Mouse (Mus musculus) embryonic facial prominence, embryonic 15.5 days (tissue): ENCODE data around the gene Tmem223. TPM values are rescaled to one million over a fixed set of nuclear protein-coding genes. Genes with fewer than 3 reads are reported as not detected.
"Not testable (repeated sequence)": the region's sequence is repeated elsewhere in the genome, so short reads cannot be mapped to it uniquely, and the experiment has no call there.

Source experiments
- ATAC-seq: fragments of 200-750 bp; cut with Nextera tagmentation; 2 replicates; pipeline ENCODE4 v1.8.0; 2017; ENCODE audit warnings: low read depth, moderate TSS enrichment; ENCODE audit not compliant: insufficient number of reproducible peaks, low FRiP score, low TSS enrichment
- H3K27ac ChIP-seq: fragments of 300-500 bp; sonication (generic); replicated peaks from 2 replicates; pipeline ENCODE4 v1.5.1; 2015; ENCODE audit warnings: mild to moderate bottlenecking, inconsistent platforms
- H3K27me3 ChIP-seq: fragments of 300-500 bp; sonication (generic); 2 replicates; pipeline ENCODE4 v1.6.1; 2015; ENCODE audit warnings: inconsistent platforms
- H3K36me3 ChIP-seq: fragments of 300-500 bp; sonication (generic); 2 replicates; pipeline ENCODE4 v1.6.1; 2015; ENCODE audit warnings: mild to moderate bottlenecking, inconsistent platforms
- H3K4me1 ChIP-seq: fragments of 300-500 bp; sonication (generic); 2 replicates; pipeline ENCODE4 v1.6.1; 2015; ENCODE audit warnings: inconsistent platforms
- H3K4me2 ChIP-seq: fragments of 300-500 bp; sonication (generic); replicated peaks from 2 replicates; pipeline ENCODE4 v1.6.1; 2015; ENCODE audit warnings: mild to moderate bottlenecking, inconsistent platforms
- H3K4me3 ChIP-seq: fragments of 300-500 bp; sonication (generic); replicated peaks from 2 replicates; pipeline ENCODE4 v1.5.1; 2015; ENCODE audit warnings: mild to moderate bottlenecking, inconsistent platforms
- H3K9ac ChIP-seq: fragments of 300-500 bp; sonication (generic); 2 replicates; pipeline ENCODE4 v1.6.1; 2015; ENCODE audit warnings: inconsistent platforms
- H3K9me3 ChIP-seq: fragments of 300-500 bp; sonication (generic); replicated peaks from 2 replicates; pipeline ENCODE4 v1.6.1; 2016; ENCODE audit warnings: inconsistent platforms
- WGBS: fragments of 180-500 bp; shearing (Covaris S2); methylation state at CpG from one replicate; pipeline ENCODE4 v1.1.7; 2015; 5-methylcytosine and 5-hydroxymethylcytosine counted together
- polyA plus RNA-seq: library from polyadenylated mRNA; unstranded; fragments of >200 nt; fragmentation: Nextera tagmentation; extraction: Ambion mirVana; gene quantifications from 2 replicates; pipeline ENCODE4 v1.2.1, GENCODE M21; 2015

Gene Tmem223
- polyA plus RNA-seq, 1 experiment from 2014 or later = 173 TPM

GRCm38 (mm10) chr19:8728335-8729099 lies 42.3 kb upstream of the Tmem223 start:
- not testable (repeated sequence) for H3K9ac ChIP-seq, H3K4me2 ChIP-seq, H3K9me3 ChIP-seq, ATAC-seq, H3K4me3 ChIP-seq, H3K27ac ChIP-seq, H3K27me3 ChIP-seq
- Histone ChIP-seq H3K4me1 (peaks cover 15% of the 10 kb centered on the region), H3K36me3 (peaks cover 27% of the 10 kb centered on the region)
- 50% methylated on average over 3 of the region's 3 CpGs for WGBS

GRCm38 (mm10) chr19:8734334-8734733 lies 36.5 kb upstream of the Tmem223 start:
- Histone ChIP-seq H3K36me3 (peaks cover 17% of the 10 kb centered on the region), H3K4me1 (peaks cover 7% of the 10 kb centered on the region), H3K9ac (no peak overlapping the region), H3K4me3 (no peak overlapping the region), H3K9me3 (no peaks in the 10 kb centered on the region), H3K27me3 (no peaks in the 10 kb centered on the region), H3K4me2 (no peak overlapping the region), H3K27ac (no peak overlapping the region)
- 67% methylated on average over 3 of the region's 3 CpGs for WGBS
- no peak for ATAC-seq

GRCm38 (mm10) chr19:8735389-8736159 lies 35.2 kb upstream of the Tmem223 start, which contains the start of gene Wdr74:
Gene Wdr74, plus strand, starts transcription at chr19:8735827.
- Histone ChIP-seq H3K4me2 (peak within 1 kb of the TSS; percentile 86), H3K9me3 (no peaks in the 10 kb centered on the region), H3K9ac (peak within 1 kb of the TSS; percentile 79), H3K27ac (peak within 1 kb of the TSS; percentile 77), H3K4me1 (peaks cover 9% of the 10 kb centered on the region), H3K4me3 (peak within 1 kb of the TSS; percentile 90), H3K36me3 (peaks cover 29% of the 10 kb centered on the region), H3K27me3 (no peaks in the 10 kb centered on the region)
- WGBS = under 1% methylated on average over 32 of the region's 32 CpGs
- peak; percentile 90 for ATAC-seq

GRCm38 (mm10) chr19:8736160-8736467 lies 34.7 kb upstream of the Tmem223 start:
- WGBS = 2% methylated on average over 11 of the region's 11 CpGs
- ATAC-seq = no peak
- H3K27ac ChIP-seq = peak overlapping the region; percentile 77

GRCm38 (mm10) chr19:8738911-8739310 lies 31.9 kb upstream of the Tmem223 start:
- Histone ChIP-seq H3K9ac (no peak overlapping the region), H3K27me3 (no peaks in the 10 kb centered on the region), H3K27ac (no peak overlapping the region), H3K4me3 (no peak overlapping the region), H3K4me1 (peaks cover 29% of the 10 kb centered on the region), H3K4me2 (no peak overlapping the region), H3K36me3 (peaks cover 43% of the 10 kb centered on the region), H3K9me3 (no peaks in the 10 kb centered on the region)
- no peak for ATAC-seq
- 92% methylated on average over 7 of the region's 7 CpGs for WGBS

More at GRCm38 (mm10) chr19:8736160-8736467, 34.7 kb upstream of the Tmem223 start:
- peaks cover 15% of the 10 kb centered on the region for H3K4me1 ChIP-seq
- H3K27me3 ChIP-seq = no peaks in the 10 kb centered on the region
- H3K4me3 ChIP-seq = peak overlapping the region; percentile 90
- H3K36me3 ChIP-seq = peaks cover 30% of the 10 kb centered on the region
- peak overlapping the region; percentile 79 for H3K9ac ChIP-seq
- H3K4me2 ChIP-seq = peak overlapping the region; percentile 86
- no peaks in the 10 kb centered on the region for H3K9me3 ChIP-seq

GRCm38 (mm10) chr19:8739646-8740045 lies 31.1 kb upstream of the Tmem223 start:
- Histone ChIP-seq H3K36me3 (peaks cover 50% of the 10 kb centered on the region), H3K4me2 (no peak overlapping the region), H3K9ac (no peak overlapping the region), H3K27me3 (no peaks in the 10 kb centered on the region), H3K4me1 (peaks cover 29% of the 10 kb centered on the region), H3K27ac (no peak overlapping the region), H3K9me3 (no peaks in the 10 kb centered on the region), H3K4me3 (no peak overlapping the region)
- no peak for ATAC-seq
- 87% methylated on average over 6 of the region's 6 CpGs for WGBS

- Histone ChIP-seq H3K4me1 (peaks cover 22% of the 10 kb centered on the region), H3K9me3 (no peaks in the 10 kb centered on the region), H3K27me3 (no peaks in the 10 kb centered on the region), H3K4me3 (peak within 1 kb of the TSS; percentile 66), H3K9ac (peak within 1 kb of the TSS; percentile 80), H3K4me2 (peak within 1 kb of the TSS; percentile 88), H3K27ac (peak within 1 kb of the TSS; percentile 99), H3K36me3 (peaks cover 59% of the 10 kb centered on the region)
- no peak for ATAC-seq
- WGBS = 66% methylated on average over 14 of the region's 14 CpGs
Observed at GRCm38 (mm10) chr19:8740603-8741002, 30.2 kb upstream of the Tmem223 start, which contains the start of gene 1700092M07Rik. Gene 1700092M07Rik, plus strand, starts transcription at chr19:8740718.

GRCm38 (mm10) chr19:8741243-8741869 lies 29.4 kb upstream of the Tmem223 start, which contains the start of gene Stx5a:
Gene Stx5a, plus strand, starts transcription at chr19:8741413.
- Histone ChIP-seq H3K4me3 (peak within 1 kb of the TSS; percentile 66), H3K4me1 (peaks cover 22% of the 10 kb centered on the region), H3K27ac (peak within 1 kb of the TSS; percentile 99), H3K4me2 (peak within 1 kb of the TSS; percentile 88), H3K9me3 (no peaks in the 10 kb centered on the region), H3K27me3 (no peaks in the 10 kb centered on the region), H3K36me3 (peaks cover 67% of the 10 kb centered on the region), H3K9ac (peak within 1 kb of the TSS; percentile 80)
- 0% methylated on average over 36 of the region's 36 CpGs for WGBS
- ATAC-seq = peak; percentile 98

- WGBS = 15% methylated on average over 14 of the region's 14 CpGs
- Histone ChIP-seq H3K4me3 (peak overlapping the region; percentile 66), H3K27ac (peak overlapping the region; percentile 99), H3K4me1 (peaks cover 22% of the 10 kb centered on the region), H3K9ac (peak overlapping the region; percentile 80), H3K36me3 (peaks cover 73% of the 10 kb centered on the region), H3K4me2 (peak overlapping the region; percentile 88), H3K27me3 (no peaks in the 10 kb centered on the region), H3K9me3 (no peaks in the 10 kb centered on the region)
- ATAC-seq = no peak
Observed at GRCm38 (mm10) chr19:8742176-8742575, 28.6 kb upstream of the Tmem223 start.

GRCm38 (mm10) chr19:8745382-8745781 lies 25.4 kb upstream of the Tmem223 start:
- H3K9ac ChIP-seq = no peak overlapping the region
- no peak overlapping the region for H3K4me2 ChIP-seq
- peaks cover 22% of the 10 kb centered on the region for H3K4me1 ChIP-seq
- H3K27ac ChIP-seq = no peak overlapping the region
- ATAC-seq = no peak
- no peaks in the 10 kb centered on the region for H3K9me3 ChIP-seq
- peaks cover 80% of the 10 kb centered on the region for H3K36me3 ChIP-seq
- H3K27me3 ChIP-seq = no peaks in the 10 kb centered on the region
- WGBS = 96% methylated on average over 1 of the region's 1 CpGs
- no peak overlapping the region for H3K4me3 ChIP-seq

- Histone ChIP-seq H3K4me1 (peaks cover 11% of the 10 kb centered on the region), H3K4me2 (no peak overlapping the region), H3K27me3 (no peaks in the 10 kb centered on the region), H3K27ac (no peak overlapping the region), H3K36me3 (peaks cover 95% of the 10 kb centered on the region), H3K9me3 (no peaks in the 10 kb centered on the region), H3K4me3 (no peak overlapping the region), H3K9ac (no peak overlapping the region)
- 78% methylated on average over 2 of the region's 2 CpGs for WGBS
- ATAC-seq = no peak
Observed at GRCm38 (mm10) chr19:8747368-8747767, 23.4 kb upstream of the Tmem223 start.
